Mouse (Mus musculus): Measurements from ENCODE around the gene Siah1b. TPM values are rescaled to one million over a fixed set of nuclear protein-coding genes. Genes with fewer than 3 reads are reported as not detected.

Siah1b gene
- total RNA-seq (2021), result 1 to 10 TPM; 2.6 to 3.6 TPM
- long read RNA-seq, experiment 1, partial matches to known transcripts, result 0 of 2 reads
- long read RNA-seq, experiment 1, other reads (novel, unspliced or antisense), result 0 of 2 reads
- long read RNA-seq, experiment 2, partial matches to known transcripts, result 1 of 4 reads
- long read RNA-seq, experiment 2, other reads (novel, unspliced or antisense), result 0 of 4 reads

DNA sequence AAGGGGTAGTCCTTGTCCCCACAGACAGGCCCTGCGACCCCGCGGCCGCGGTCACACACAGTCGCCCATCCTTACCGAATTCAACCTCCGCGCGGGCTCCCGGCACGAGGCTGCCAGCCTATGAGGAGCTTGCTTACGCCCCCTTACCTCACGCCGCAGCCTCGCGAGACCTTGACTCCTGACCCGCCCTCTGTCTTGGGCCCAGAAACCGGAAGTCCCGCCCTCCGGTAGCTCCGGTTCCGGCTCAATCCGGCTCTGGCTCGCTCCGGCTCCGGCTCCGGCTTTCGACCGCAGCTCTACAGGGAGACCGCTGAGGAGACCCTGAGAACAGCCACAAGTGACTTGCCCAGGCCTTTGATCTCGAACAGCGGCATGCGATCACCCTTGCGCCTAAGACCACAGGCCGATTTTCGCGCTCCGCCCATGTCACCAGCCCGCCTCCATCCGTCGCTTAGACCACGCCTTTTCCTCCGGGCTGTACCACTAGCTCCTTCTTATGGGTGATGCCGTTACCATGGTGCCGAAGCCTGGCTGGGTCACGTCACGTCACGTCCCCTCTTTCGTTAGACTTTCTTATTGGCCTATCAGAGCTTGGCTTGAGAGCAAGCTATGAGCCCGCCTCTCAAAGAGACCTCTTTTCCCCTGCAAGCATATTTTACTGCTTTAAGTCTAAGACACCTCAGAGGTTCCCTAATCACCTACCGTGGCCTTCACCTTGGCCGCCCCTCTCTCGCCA is at the start of gene Siah1b:
TSS of gene Siah1b (minus strand) at position 454 of the 736 bp plus-strand sequence.
- DNase-seq, result peak; percentile 90

DNA sequence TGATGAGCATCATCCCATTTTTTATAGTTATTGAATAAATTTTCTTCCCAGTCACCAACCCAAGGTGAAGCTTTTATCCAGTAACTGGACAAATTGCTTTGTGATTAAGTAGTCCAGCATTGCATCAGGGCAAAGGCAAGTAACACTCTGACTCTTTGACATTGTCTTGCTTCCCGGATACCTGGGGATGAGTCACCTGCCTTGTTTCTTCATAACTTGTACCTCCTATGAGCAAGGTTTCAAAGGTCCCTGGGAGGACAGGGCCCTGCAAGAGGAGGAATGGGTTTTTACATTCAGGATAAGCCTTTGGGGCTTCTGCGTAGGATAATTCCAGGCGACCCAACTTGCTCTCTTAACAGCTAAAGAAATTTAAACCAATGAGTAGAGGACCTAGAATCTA is 47.6 kb upstream of the Siah1b start:
- no peak for DNase-seq

GRCm38 (mm10) chrX:164113744-164114143 is 37.5 kb upstream of the Siah1b start:
- no peak for DNase-seq

DNA sequence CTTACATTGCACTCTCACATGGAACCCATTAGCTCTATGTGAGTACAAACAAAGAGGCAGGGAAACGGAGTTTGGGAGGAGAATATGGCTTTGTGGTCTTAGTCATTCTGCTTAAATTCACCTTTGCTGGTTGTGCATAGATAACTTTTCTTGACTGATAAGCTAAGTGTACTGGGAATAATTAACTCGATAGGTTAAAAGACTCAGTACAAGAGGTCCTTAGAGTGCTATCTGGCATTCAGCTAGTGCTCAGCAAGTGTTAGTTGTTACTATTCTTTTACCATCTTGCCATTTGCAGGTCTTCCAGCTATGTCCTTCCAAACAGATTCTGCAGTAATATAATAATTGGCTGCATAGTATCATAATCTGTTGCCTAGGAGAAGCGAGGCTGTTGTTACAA is 34.9 kb upstream of the Siah1b start:
- no peak for DNase-seq

- DNase-seq, result no peak
These were observed 26.4 kb upstream of the Siah1b start for GRCm38 (mm10) chrX:164102656-164103055.

- DNase-seq, result peak; percentile 5
These were observed 25.9 kb upstream of the Siah1b start for GRCm38 (mm10) chrX:164102198-164102597.

GRCm38 (mm10) chrX:164101483-164101882 is 25.2 kb upstream of the Siah1b start:
- DNase-seq, result no peak

DNA sequence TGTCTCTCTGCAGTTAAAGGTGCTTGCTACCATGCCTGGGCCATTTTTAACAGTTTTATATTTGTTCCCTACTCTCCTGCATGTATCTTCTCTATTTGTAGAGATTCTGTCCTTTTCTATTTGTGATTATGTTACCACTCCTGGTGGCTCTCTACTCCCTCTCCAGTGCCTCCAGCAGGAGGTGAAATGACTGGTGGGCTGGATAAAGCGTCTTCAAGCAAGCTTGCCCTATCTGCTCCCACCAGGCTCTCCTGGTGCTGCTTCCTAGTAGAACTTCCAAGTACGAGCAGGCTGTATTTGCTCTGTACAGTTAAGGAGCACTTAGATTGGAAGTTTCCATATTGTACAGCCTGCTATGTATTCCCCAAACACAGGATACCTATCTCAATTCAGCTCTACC is 19.5 kb upstream of the Siah1b start:
- DNase-seq, result no peak

- DNase-seq, result no peak
These were observed 17.1 kb upstream of the Siah1b start for GRCm38 (mm10) chrX:164093435-164093834.

GRCm38 (mm10) chrX:164092300-164093169 is 16.2 kb upstream of the Siah1b start:
- no peak for DNase-seq

DNA sequence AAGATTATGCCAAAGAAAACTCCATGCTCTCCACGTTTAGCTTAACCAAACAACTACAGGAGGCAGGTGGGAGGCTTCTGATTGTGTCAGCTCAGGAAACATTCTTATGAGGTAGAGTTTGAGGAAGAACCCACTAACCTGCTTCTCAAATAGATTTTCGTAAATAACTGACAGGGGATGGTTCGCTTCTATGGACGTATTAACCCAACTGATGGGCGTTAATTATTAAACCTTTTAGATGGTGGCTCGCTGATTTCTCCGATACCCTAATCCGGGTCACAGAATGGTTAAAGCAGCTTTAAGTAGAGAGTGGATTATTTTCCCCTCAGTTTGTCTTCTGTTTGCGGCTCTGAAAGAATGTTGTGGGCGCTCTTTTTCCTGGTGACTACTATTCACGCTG is 13.6 kb upstream of the Siah1b start:
- no peak for DNase-seq

DNA sequence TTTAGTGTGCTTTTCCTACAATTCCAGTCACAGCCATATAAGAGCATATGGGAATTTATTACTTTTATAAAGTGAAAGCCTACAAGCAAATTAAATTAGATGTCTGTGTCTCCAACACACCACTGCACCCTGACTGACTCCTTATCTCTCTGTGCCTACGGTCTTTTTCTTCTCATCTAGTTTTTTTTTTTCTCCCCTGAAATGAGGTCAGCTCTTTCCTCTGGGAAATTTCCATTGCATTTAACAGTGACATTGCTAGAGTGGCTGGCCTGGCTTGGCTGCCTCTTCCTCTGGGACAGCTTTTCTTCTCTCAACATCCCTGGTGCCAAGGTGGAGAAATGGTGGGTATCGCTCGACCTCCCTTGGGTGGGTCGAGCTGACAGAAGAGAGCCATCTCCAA is 12.3 kb upstream of the Siah1b start, which contains the start of gene Cltrn:
TSS of gene Cltrn (plus strand) at position 249 of the 400 bp plus-strand sequence.
- DNase-seq, result no peak

- no peak for DNase-seq
These were observed 5.7 kb upstream of the Siah1b start for GRCm38 (mm10) chrX:164082030-164082429.

DNA sequence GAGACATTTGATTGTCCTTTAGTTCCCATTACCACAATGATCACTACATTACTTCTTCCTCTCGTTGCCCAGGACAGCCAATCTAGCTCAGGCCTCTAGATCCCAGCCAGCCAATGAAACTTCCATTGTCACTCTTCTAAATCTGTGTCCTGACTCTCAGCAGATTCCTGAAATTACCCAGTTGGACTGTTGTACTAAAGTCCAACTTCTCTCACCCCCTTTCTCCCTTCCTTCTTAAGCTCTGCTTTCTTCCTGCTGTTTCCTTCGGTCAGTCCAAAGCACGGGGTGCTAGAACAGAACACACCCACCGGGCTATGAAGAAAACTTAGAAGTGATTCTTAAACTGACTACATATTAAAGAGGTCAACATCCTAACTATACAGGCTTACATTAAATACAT is 7.3 kb downstream of the Siah1b start:
- DNase-seq, result no peak

- DNase-seq, result no peak
These were observed 10.1 kb downstream of the Siah1b start for GRCm38 (mm10) chrX:164066185-164066584.

DNA sequence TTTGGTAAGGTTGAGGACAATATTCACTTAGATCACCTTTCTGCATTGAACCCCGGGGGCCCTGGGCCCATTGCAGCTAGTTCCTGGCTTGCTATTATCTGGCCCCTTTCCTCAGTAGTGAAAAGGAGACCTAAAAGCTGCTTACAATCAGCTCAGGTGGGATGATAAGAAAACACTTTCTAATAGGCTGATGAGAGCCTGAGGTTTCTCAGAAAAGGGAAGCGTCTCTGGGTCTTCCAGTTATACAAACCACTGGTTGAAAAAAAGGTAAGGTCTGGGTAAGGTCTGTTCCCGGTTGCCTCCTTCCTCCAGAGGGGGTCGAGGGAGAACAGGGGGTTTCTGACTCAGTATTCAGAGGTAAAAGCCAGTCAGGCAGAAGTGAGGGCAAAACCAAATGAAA is 17.2 kb downstream of the Siah1b start:
- no peak for DNase-seq

- no peak for DNase-seq
These were observed 17.8 kb downstream of the Siah1b start for GRCm38 (mm10) chrX:164058523-164058922.

- DNase-seq, result no peak
These were observed 20.6 kb downstream of the Siah1b start for GRCm38 (mm10) chrX:164055726-164056125.

DNA sequence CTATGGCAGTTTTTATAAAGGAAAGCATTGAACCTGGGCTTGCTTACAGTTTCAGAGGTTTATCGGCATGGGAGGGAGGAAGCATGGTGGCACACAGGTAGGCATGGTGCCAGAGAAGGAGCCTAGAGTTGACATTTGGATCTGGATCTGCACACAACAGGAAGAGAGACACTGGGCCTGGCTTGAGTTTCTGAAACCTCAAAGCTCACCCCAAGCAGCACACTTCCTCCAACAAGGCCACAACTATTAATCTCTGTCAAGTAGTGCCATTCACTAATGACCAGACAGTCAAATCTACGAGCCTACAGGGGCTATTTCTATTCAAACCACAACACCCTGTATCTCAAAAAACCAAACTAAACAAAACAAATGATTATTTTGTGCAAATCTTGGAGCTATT is 29.6 kb downstream of the Siah1b start:
- no peak for DNase-seq

DNA sequence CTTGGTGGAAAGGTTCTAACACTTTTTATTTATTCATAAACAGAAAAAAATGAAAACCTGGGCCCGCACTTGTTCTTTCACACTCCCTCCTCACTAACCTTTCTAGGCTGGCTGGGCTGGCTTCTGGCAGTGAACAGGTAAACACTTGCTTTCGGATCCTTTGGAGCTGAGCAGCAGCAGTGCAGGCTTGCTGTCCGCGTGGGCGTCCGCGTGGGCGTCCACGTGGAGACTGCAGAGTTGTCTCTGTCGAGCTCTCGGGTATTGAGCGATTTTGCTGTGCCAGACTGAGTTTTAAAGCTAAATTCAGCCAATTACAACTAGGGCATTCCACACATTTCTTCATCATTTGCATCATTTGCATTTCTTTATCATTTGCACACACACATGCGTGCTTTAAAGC is 34.2 kb downstream of the Siah1b start:
- no peak for DNase-seq

- no peak for DNase-seq
These were observed 37.4 kb downstream of the Siah1b start for GRCm38 (mm10) chrX:164038882-164039281.

- DNase-seq, result no peak
These were observed 40.4 kb downstream of the Siah1b start for GRCm38 (mm10) chrX:164035931-164036330.

DNA sequence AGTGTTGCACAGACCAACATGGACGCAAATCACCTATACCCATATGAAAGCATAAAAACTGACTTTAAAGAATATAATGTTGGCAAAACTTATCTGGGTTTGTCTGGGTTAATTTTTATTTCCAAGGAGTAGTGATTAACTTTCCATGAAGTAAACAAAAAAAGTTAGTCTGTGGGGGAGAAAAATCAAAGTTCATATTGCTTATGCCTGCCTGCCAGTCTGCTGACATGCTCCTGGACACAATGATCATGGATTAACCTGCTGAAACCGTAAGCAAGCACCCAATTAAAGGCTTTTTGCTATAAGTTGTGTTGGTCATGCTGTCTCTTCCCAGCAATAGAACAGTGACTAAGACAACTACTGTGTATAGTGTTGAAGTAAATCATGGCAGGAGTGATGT is 40.9 kb downstream of the Siah1b start:
- no peak for DNase-seq

Data from gastrocnemius, postnatal 25 days (tissue).